Mouse (Mus musculus) lung, postnatal 4 days (tissue): ENCODE results near the gene Gm13090.

ENCODE experiments used
- DNase-seq, 2 experiments: peaks; one replicate each; pipeline ENCODE4 v3.0.0; 2021

The Gm13090 gene

GRCm38 (mm10) chr4:151103646-151104045 is 14.3 kb downstream of the Gm13090 start:
- no peak for DNase-seq

GRCm38 (mm10) chr4:151104147-151104546 is 14.8 kb downstream of the Gm13090 start:
- DNase-seq: no peak

DNA sequence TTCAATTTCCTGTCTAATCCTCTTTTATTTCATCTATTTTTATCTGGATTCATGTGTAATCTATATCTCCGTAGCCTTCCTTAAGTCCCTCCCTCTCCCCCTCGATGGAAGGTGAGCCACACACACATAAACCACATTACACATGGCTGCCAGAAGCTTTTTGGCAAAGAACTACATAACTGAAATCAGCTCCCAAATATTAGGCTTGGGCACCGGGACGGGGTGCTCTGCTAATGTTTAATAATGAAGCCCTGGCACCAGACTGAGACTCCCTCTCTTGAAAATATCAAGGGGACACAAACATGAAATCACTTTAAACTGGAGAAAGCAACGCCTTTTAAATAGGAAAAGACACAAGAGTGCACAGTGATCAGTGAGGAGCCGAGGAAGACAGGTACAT is 16.5 kb downstream of the Gm13090 start:
- DNase-seq: no peak

DNA sequence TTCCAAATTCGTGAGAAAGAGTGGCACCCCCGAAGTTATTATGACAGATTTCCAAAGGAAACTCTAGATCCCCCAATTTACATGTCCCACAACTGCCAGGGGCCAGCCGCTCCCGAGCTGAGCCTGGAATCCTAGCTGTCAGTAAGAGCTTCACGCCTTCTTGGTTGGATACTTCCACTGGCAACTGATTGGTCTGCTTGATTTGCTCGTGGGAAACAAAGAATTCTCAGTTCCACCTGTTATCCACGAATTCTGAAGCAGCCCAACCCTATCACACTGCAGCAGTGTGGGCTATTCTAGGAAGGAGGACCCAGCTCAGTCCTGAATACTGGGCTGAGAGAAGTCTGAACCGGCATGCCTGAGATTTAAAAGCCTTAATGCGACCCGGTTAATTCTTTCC is 17.1 kb downstream of the Gm13090 start:
- no peak for DNase-seq

DNA sequence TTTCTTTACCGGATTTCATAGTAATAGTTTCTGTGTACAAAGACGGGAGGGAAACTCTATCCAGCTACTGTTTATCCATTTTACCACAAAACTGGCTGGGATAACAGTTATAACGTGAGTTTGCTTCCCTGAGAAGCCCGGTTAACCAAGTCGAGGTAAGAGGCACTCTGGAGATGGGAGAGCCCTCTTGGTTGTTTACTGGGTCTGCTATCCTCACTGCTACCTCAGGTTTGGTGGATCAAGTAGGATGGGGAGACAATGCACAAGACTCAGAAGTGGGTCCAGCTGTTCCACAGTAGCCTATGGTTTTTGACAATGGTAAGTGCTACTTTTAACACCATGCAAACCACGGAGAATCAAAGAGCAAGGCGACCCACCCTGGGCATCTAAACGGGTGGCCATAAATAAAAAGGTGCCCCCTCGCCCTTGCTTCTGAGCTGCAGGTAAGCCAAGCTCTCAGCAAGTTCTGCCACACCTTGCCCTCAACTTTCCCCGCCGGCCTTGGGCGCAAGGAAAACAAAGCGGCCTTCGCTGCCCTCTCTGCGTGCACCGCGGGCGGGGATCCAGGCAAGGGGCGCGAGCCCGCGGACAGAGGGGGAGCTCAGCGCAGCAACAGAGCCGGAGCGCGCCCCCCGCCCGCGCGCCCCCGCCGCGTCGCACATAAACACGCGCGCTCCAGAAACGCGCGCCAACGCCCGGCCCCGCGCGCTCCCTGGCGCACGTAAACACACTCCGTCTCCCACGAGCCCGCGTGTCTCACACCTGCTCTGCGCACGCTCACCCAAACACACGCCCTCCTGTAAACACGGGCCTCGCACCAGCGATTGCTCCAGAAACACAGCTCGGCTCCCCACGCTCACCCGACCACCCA is 18.0 kb downstream of the Gm13090 start:
- DNase-seq: peak; percentile 7 to 39

DNA sequence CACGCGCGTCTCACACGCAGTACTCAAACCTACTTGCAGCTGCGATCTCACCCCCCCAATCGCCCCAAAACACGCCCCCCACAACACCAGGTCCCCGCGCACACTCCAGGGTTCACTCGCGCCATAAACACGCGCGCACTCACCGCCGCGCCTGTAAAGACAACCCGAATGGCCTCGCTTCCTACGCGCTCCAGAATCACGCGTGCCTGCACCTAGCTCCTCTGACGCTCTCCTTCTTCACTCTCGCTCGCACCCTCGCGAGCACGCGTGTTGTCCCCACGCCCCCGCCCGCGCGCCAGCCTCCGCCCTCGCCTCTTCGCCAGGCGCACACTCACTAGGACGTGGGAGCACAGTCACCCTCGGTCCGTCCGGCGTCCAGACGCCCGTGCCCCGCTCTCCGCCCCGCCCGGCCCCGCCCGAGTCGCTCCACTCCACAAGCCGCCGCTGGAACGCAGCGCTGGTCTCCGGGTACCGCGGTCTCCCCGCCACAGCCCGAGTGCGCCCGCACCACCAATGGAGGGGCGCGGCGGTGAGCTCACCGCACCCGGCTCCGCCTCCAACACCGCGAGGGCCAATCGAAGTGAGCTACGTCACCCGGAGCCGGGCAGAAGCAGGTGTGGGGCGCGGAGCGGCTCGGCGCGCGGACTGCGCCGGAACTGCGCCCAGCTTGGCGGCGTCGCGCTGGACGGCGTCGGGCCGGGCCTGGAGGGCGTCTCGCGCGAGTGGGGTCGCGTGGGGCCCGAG is 18.8 kb downstream of the Gm13090 start:
- peak; percentile 90 to 92 for DNase-seq

DNA sequence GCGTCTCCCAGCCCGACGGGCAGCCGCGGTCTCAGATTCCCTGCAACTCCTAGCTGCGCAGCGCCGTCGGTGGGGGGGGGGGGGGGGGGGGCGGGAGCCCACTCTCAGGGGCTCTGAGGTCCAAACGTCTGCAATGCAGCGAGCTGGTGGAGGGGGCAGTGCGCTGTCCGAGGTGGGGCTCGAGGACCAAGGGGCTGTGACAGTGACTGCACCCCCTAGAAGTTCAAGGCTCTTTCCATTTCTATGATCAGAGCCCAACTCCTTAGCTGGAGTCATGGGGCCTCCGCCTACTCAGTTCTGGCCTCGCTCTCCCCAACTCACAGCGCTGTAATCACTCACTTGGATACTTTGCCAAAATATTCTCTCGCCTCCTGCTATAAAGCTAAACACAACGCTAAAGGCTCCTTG is 19.5 kb downstream of the Gm13090 start:
- peak; percentile 13 to 27 for DNase-seq

- DNase-seq: no peak
These were observed 21.9 kb downstream of the Gm13090 start for GRCm38 (mm10) chr4:151111226-151111625.

- DNase-seq: no peak
These were observed 25.2 kb downstream of the Gm13090 start for GRCm38 (mm10) chr4:151114574-151114973.

- no peak for DNase-seq
These were observed 29.5 kb downstream of the Gm13090 start for GRCm38 (mm10) chr4:151118883-151119282.

GRCm38 (mm10) chr4:151127636-151128548 is 38.5 kb downstream of the Gm13090 start:
- DNase-seq: no peak

DNA sequence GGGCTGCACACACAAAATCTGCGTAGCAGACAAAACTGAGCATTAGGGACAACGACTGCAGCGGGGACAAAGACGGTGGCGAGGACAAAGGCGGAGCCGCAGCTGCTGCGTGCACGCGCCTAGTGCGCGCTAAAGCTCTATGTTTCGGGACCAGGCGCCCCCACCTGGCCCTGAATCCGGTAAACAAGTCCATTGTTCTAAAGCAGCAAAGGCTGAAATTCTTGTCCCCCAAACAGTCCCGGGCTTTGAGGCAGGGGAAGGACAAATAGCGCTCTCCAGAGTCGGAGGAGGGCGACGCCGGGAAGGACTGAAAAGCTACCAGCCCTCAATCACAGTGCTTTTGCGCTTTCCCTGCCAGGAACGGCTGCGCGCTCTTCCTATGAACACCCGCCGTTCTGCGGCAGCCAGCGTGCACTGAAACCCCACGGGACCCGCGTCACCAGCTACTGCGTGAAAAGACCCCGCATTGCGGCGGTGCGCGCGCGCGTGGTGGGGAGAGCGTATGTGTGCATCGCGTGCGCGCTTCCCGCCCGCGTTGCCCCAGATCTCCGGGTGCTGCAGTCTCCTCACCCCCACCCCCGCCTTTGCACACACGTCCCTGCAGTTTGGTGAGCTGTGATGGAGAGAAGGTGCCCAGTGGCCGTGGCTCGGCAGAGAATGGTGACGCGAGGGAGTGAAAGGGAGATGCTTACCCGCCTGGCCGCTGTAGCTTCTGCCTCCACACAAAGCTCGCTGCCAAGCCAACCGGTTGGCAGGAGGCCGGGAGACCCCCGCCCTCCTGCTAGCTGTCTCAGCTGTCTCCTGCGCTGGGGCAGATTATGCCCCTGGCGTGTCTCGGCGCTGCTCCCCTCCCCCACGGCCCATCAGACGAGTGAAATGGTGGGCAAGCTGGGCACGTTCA is 39.5 kb downstream of the Gm13090 start:
- DNase-seq: peak; percentile 35 to 58

DNA sequence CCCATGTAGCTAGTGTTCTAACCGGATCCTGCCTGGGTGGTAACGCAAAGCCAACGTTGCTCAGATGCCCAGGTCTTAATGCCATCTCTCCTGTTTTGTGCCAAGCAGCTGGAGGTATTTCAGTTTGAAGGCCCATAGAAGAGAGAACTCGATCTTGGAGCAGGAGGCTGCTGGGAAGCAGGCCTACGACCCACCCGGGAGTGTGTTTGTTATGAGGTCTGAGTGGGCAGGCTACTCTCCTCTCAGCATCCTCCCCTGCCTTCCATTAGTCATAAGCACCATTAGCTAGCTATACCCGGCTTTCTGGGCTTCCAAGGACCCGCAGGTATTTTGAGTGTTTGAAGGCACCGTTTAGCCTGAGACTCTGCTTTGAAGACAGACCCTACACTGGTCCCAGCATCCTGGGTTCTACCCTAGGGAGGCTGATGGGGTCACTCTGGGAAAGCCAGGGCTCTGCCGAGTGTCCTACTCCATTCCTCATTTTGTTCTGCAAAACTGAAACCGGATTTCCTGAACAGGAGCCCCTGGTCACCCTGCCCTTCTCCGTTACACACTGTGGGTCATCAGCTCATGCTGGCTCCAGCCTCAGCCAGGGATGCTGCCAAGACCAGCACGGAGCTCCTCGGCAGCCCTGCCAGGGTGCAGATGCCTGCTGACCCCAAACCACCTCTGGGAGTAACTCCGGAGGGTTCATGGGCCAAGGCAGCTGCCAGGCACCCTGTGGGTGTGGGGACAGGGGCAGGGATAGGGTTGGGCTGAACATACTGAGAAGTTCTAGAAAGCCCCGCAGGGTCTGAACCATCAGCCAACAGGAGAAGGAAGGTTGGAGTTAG is 40.6 kb downstream of the Gm13090 start:
- DNase-seq: no peak

DNA sequence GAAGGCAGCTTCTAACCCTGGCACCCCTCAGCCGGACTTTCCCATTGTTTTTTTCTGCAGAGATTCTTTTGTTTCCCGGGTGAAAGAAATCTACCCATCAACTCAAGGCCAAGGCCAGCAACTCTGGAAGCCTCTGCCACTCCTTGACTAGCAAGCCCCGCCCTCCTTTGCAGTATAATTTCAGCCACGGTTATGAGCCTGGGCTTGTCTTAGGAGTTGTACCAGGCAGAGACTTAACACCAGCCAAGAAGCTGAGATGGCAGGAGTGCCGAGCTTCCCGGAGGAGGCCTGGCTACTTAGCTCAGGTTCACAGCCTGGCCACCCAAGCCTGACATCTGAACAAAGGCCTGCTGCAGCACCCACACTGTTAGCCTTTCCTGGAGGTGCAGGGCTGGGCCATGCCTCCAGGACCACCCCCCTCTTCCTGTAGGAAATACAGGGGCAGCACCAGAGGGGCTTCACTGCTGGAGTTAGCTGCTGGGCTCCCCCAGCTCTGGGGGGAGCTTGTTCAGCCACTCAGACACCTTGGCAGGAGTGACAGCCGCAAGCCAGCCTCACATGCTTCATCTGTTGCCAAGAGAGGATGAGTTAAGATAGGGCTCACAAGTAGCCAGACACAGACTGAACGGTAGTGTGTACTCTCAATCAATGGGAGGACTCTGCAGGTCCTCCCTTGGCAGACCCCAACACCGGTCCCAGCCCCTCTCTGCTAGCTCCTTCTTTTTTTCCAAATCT is 41.6 kb downstream of the Gm13090 start:
- no peak for DNase-seq

- DNase-seq: no peak
These were observed 43.1 kb downstream of the Gm13090 start for GRCm38 (mm10) chr4:151132493-151132892.

DNA sequence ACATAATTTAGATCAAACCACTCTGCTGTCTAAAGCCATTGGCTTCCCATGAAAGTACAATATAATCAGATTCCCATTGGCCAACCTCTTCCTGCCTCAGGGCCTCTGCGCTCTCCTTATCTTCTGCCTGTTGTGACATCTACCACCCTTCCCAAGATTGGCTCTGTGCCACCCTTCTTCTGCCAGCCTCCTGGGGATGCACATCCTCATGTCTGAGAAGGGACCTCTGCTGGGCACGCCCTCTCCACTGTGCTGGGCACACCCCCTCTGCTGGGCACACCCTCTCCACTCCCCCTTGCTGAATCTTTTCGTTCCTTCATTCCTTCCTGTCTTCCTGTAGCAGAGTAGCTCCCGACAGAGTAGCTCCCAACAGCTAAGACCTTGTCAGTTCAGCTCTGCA is 44.4 kb downstream of the Gm13090 start:
- no peak for DNase-seq

DNA sequence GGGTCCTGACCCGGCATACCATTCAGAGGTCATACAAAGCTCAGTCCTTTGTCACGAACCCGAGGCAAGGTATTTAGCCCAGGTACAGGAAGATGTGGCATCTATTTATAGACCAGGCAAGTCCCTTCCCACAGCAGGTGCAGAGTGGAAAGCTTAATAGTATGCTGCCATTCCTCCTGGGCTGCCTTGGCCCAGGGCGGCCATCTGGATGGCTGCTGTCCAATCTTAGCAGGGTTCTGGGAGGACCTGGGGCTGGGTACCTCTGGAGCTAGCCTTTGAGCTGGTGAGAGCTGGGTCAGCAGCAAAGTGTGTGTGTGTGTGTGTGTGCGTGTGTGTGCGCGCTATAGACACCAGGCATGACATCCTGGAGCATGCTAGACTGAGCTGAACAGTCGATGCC is 46.1 kb downstream of the Gm13090 start:
- no peak for DNase-seq

GRCm38 (mm10) chr4:151137701-151138100 is 48.3 kb downstream of the Gm13090 start:
- DNase-seq: no peak

- DNase-seq: no peak
These were observed 48.8 kb downstream of the Gm13090 start for GRCm38 (mm10) chr4:151138135-151138534.

DNA sequence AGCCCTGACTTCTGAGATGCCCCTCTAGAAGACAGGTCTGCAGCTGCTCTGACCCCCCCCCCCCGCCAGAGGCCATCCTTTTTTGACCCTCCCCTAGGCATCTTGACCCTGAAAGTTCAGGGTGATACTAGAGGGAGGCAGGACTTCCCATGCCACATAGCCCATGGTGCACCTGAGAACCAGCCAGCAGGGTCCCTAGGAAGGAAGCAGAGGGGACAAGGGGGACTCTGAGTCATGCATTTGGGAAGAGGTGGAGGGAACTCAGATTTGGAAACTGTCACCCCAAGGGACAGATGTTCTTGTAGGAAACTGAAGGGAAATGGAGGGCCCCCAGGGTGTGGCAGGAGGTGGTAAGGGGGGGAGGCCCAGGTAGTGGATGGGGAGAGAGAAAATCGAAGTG is 49.2 kb downstream of the Gm13090 start:
- no peak for DNase-seq
